23 mouse cellular contexts compared by ENCODE assay signal in the genomic region with DNA sequence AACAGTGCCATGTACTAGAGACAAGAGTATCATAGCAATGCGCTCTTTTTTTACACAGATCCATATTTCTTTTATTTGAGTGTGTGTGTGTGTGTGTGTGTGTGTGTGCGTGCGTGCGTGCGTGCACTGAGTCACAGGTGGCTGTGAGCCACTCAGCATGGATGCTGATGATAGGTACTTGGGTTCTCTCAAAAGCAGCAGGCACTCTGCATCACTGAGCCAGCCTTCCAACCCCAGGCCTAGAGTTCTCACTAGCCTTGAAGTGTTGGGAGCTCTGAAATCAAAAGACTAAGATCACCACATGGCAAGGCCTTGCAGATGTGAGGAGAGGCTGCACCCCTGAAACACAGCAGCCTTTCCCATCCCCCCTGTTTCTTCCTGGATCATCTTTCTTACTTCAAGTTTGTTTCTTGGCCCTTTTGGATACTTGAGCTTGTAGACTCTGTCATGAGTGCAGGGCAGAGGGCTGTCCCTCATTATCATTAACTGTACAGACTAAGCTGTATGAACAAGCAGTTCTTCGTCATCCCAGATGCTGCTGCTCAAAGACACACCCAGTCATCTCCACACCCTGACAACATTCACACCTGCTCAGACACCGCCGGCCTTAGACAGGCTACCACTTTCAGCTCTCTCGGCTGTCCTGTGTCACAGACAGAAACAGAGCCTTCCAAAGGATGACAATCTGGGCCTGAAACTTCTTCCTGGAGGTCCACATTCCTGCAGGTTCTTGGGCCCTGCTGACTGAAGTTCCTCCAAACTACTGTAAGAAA.
DNase-seq lines count a peak whose midpoint lies in the region; ATAC-seq lines count a peak whose summit lies in the region.
"Had no signal": no experiment of that assay in that cellular context is flagged by ENCODE, and none has a peak within 500 bp of the region (broad histone marks: within the 10 kb centered on the region; RNA-seq: fewer than 3 reads in every experiment).

No protein-coding gene starts in this region.

- no peak overlapping the region for H3K4me3 ChIP-seq in heart, embryonic 11.5 days (ENCODE audit: low read depth, low read length)
- peak overlapping the region; percentile 27 for H3K4me3 ChIP-seq in liver, embryonic 13.5 days (replicated peaks)
- no peak overlapping the region for H3K4me3 ChIP-seq in hindbrain, embryonic 11.5 days (ENCODE audit: low read depth, low read length)
- H3K4me3 ChIP-seq: forebrain, embryonic 15.5 days; kidney, embryonic 15.5 days; limb, embryonic 13.5 days; midbrain, embryonic 13.5 days; neural tube, embryonic 13.5 days had no signal

- 75% methylated on average over 9 of the region's 9 CpGs for WGBS in heart, embryonic 11.5 days (ENCODE audit: insufficient replicate concordance)
- 69% methylated on average over 9 of the region's 9 CpGs for WGBS in liver, embryonic 13.5 days (ENCODE audit: insufficient replicate concordance)
- WGBS in hindbrain, embryonic 11.5 days: 89% methylated on average over 9 of the region's 9 CpGs

- ATAC-seq in heart, embryonic 11.5 days (replicated peaks; ENCODE audit: insufficient number of reproducible peaks, low FRiP score, low TSS enrichment): peak; percentile 99
- ATAC-seq in liver, embryonic 13.5 days (ENCODE audit: low read depth): peak; percentile 99
- no peak for ATAC-seq in hindbrain, embryonic 11.5 days (ENCODE audit: low FRiP score)
- ATAC-seq: forebrain, embryonic 15.5 days; hindbrain, embryonic 16.5 days; midbrain, embryonic 13.5 days had no signal

- H3K9me3 ChIP-seq in heart, embryonic 11.5 days (replicated peaks; ENCODE audit: control insufficient read depth, low read length): no peaks in the 10 kb centered on the region
- no peaks in the 10 kb centered on the region for H3K9me3 ChIP-seq in liver, embryonic 13.5 days (replicated peaks)
- H3K9me3 ChIP-seq in hindbrain, embryonic 11.5 days (ENCODE audit: control insufficient read depth, low read length): no peaks in the 10 kb centered on the region
- H3K9me3 ChIP-seq: forebrain, embryonic 15.5 days; kidney, embryonic 15.5 days; limb, embryonic 13.5 days; midbrain, embryonic 13.5 days; neural tube, embryonic 13.5 days had no signal

- H3K27me3 ChIP-seq in heart, embryonic 11.5 days (ENCODE audit: control insufficient read depth, insufficient read depth, low read length): no peaks in the 10 kb centered on the region
- no peaks in the 10 kb centered on the region for H3K27me3 ChIP-seq in liver, embryonic 13.5 days
- H3K27me3 ChIP-seq in hindbrain, embryonic 11.5 days (ENCODE audit: control insufficient read depth, insufficient read depth, low read length): no peaks in the 10 kb centered on the region
- H3K27me3 ChIP-seq: forebrain, embryonic 15.5 days; kidney, embryonic 15.5 days; limb, embryonic 13.5 days; midbrain, embryonic 13.5 days; neural tube, embryonic 13.5 days had no signal

- 0 out of 2 replicates have a peak overlapping the region, but pooled peaks have one; percentile 39 for H3K9ac ChIP-seq in heart, embryonic 11.5 days (ENCODE audit: low read depth, low read length)
- H3K9ac ChIP-seq in liver, embryonic 13.5 days: peak overlapping the region; percentile 58
- H3K9ac ChIP-seq in hindbrain, embryonic 11.5 days (ENCODE audit: low read depth, low read length): no peak overlapping the region
- H3K9ac ChIP-seq: forebrain, embryonic 15.5 days; kidney, embryonic 15.5 days; limb, embryonic 13.5 days; midbrain, embryonic 13.5 days; neural tube, embryonic 13.5 days had no signal

- DNase-seq in heart, adult 18-20 months: no peak
- peak; percentile 64 for DNase-seq in liver
- DNase-seq in liver, embryonic 13.5 days: peak; percentile 59
- DNase-seq in hindbrain, embryonic 11.5 days (ENCODE audit: low spot score): no peak
- no peak for DNase-seq in adrenal gland, postnatal 36 days
- DNase-seq: adrenal gland, postnatal 10 days; B cell, adult 2 months; cerebellum, adult 11-12 months; cerebellum, adult 9-11 months; gastrocnemius, postnatal 25 days; kidney, adult 18-20 months; kidney, postnatal 25 days; lung, adult 2 months; lung, postnatal 10 days; thymus, postnatal 4 days had no signal

- H3K27ac ChIP-seq in heart, embryonic 11.5 days (ENCODE audit: low read depth, low read length): no peak overlapping the region
- peak overlapping the region; percentile 84 for H3K27ac ChIP-seq in liver, embryonic 13.5 days
- H3K27ac ChIP-seq in hindbrain, embryonic 11.5 days (ENCODE audit: low read depth, low read length): no peak overlapping the region
- H3K27ac ChIP-seq: forebrain, embryonic 15.5 days; kidney, embryonic 15.5 days; limb, embryonic 13.5 days; macrophage; midbrain, embryonic 13.5 days; neural tube, embryonic 13.5 days had no signal

- no peak overlapping the region; the same call in 1 of the 2 replicates for H3K4me2 ChIP-seq in heart, embryonic 11.5 days
- peak overlapping the region; percentile 44 for H3K4me2 ChIP-seq in liver, embryonic 13.5 days
- H3K4me2 ChIP-seq in hindbrain, embryonic 11.5 days (replicated peaks; ENCODE audit: low read depth, low read length): no peak overlapping the region
- H3K4me2 ChIP-seq: forebrain, embryonic 15.5 days; kidney, embryonic 15.5 days; limb, embryonic 13.5 days; midbrain, embryonic 13.5 days; neural tube, embryonic 13.5 days had no signal

- no peaks in the 10 kb centered on the region for H3K4me1 ChIP-seq in heart, embryonic 11.5 days (ENCODE audit: control insufficient read depth, insufficient read depth, low read length)
- peaks cover 19% of the 10 kb centered on the region for H3K4me1 ChIP-seq in liver, embryonic 13.5 days (replicated peaks)
- H3K4me1 ChIP-seq in hindbrain, embryonic 11.5 days (replicated peaks; ENCODE audit: control insufficient read depth, insufficient read depth, low read length): no peaks in the 10 kb centered on the region
- H3K4me1 ChIP-seq: limb, embryonic 13.5 days; midbrain, embryonic 13.5 days; neural tube, embryonic 13.5 days had no signal

- no peaks in the 10 kb centered on the region for H3K36me3 ChIP-seq in heart, embryonic 11.5 days (ENCODE audit: control insufficient read depth, insufficient read depth, low read length)
- H3K36me3 ChIP-seq in liver, embryonic 13.5 days: no peaks in the 10 kb centered on the region
- H3K36me3 ChIP-seq in hindbrain, embryonic 11.5 days (ENCODE audit: control insufficient read depth, insufficient read depth, low read length): no peaks in the 10 kb centered on the region
- H3K36me3 ChIP-seq: forebrain, embryonic 15.5 days; kidney, embryonic 15.5 days; limb, embryonic 13.5 days; midbrain, embryonic 13.5 days; neural tube, embryonic 13.5 days had no signal

Comparison
In these comparisons a context has a peak if more than half of its experiments do, and no peak if none do; other contexts are left out.
1. DNase-seq: peak in liver (single experiment) and liver, embryonic 13.5 days (single experiment); none in heart, adult 18-20 months (0 of 2), hindbrain, embryonic 11.5 days (single experiment) and adrenal gland, postnatal 36 days (0 of 2).